Mouse (Mus musculus): ENCODE data around the gene Olfr464. TPM values are rescaled to one million over a fixed set of nuclear protein-coding genes. Genes with fewer than 3 reads are reported as not detected.

Gene Olfr464
- polyA plus RNA-seq, 1 experiment = not detected

DNA sequence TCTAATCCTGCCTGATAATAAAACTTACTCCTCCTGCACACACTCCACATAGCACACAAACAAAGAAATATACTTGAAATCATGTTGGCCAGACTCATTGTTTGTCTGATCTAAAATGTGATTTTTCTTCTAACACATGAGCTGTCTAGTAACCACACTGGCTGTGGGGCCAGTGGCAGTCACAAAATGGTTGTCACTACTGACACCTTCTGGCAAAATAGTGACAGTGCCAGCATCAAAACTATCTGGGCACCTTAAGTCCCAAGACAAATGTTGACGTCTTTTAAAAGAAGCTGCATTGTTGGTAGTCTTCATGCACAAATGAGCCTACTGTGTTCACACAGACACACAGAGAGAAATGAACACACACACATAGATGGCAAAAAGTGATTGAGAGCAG, 34.4 kb upstream of the Olfr464 start:
- Histone ChIP-seq H3K4me3 (ENCODE audit: low read depth, low read length) (no peak overlapping the region), H3K9ac (ENCODE audit: low read depth, poor library complexity, severe bottlenecking) (no peak overlapping the region)

DNA sequence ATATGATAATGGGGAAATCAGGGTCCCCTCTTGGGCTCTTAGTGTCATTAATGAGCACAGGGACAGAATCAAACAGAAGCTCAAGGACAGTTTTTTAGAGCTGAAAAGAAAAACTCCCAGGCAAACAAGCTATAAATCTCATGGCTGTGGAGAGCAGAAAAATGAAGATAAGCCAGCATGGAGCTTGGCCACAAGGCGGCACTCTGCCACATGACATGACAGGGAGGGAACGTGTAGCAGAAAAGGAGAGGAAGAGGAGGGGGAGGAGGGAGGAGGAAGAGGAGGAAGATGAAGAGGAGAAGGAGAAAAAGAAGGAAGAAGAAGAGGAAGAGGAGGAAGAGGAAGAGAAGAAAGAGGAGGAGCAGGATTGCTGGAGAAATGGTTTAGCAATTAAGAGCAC, 29.2 kb upstream of the Olfr464 start:
- TF ChIP-seq POLR2A (IDR thresholded peaks at IDR 0.05; ENCODE audit: insufficient read depth, low read length) (no peak), CTCF (IDR thresholded peaks at IDR 0.05; ENCODE audit: low read depth, low read length) (peak; percentile 72), EP300 (IDR thresholded peaks at IDR 0.05; ENCODE audit: insufficient read depth, low read depth, low read length) (no peak)
- Histone ChIP-seq H3K9ac (ENCODE audit: low read depth, poor library complexity, severe bottlenecking) (no peak overlapping the region), H3K4me1 (ENCODE audit: control insufficient read depth, insufficient read depth, low read length) (no peaks in the 10 kb centered on the region), H3K4me3 (ENCODE audit: low read depth, low read length) (no peak overlapping the region), H3K9me3 (replicated peaks; ENCODE audit: control insufficient read depth, insufficient read depth, low read length, poor library complexity, severe bottlenecking) (no peaks in the 10 kb centered on the region), H3K36me3 (ENCODE audit: control insufficient read depth, insufficient read depth, low read length, poor library complexity, severe bottlenecking) (no peaks in the 10 kb centered on the region), H3K27me3 (ENCODE audit: control insufficient read depth, insufficient read depth, low read length, poor library complexity, severe bottlenecking) (no peaks in the 10 kb centered on the region), H3K27ac (ENCODE audit: insufficient read depth, low read length) (no peak overlapping the region)

More for the DNA sequence above, 34.4 kb upstream of the Olfr464 start:
- H3K36me3 ChIP-seq (ENCODE audit: control insufficient read depth, insufficient read depth, low read length, poor library complexity, severe bottlenecking) = no peaks in the 10 kb centered on the region
- no peaks in the 10 kb centered on the region; the same call in 1 of the 2 replicates for H3K27me3 ChIP-seq (ENCODE audit: control insufficient read depth, insufficient read depth, low read length, poor library complexity, severe bottlenecking)
- H3K9me3 ChIP-seq (replicated peaks; ENCODE audit: control insufficient read depth, insufficient read depth, low read length, poor library complexity, severe bottlenecking) = no peaks in the 10 kb centered on the region
- no peaks in the 10 kb centered on the region for H3K4me1 ChIP-seq (ENCODE audit: control insufficient read depth, insufficient read depth, low read length)
- TF ChIP-seq POLR2A (IDR thresholded peaks at IDR 0.05; ENCODE audit: insufficient read depth, low read length) (no peak), EP300 (IDR thresholded peaks at IDR 0.05; ENCODE audit: insufficient read depth, low read depth, low read length) (no peak), CTCF (IDR thresholded peaks at IDR 0.05; ENCODE audit: low read depth, low read length) (no peak)
- H3K27ac ChIP-seq (ENCODE audit: insufficient read depth, low read length) = no peak overlapping the region

DNA sequence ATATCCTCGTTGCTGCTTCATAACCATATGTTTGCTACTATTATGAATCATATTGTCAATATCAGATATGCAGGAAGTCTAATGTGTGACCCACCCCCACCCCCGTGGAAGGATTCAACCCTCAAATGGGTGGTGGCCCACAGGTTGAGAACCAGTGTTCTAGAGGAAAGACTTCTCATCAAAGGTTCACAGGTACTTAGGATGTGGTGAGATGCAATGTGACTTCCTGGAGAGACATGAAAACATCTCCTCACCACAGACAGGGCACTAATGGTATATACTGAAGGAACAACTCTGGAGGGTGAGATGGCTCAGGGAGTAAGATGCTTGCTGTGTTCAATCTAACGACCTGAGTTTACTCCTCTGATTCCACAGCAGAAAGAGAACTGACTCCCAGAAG, 14.7 kb upstream of the Olfr464 start:
- Histone ChIP-seq H3K36me3 (ENCODE audit: control insufficient read depth, insufficient read depth, low read length, poor library complexity, severe bottlenecking) (no peaks in the 10 kb centered on the region), H3K27ac (ENCODE audit: insufficient read depth, low read length) (no peak overlapping the region), H3K4me1 (ENCODE audit: control insufficient read depth, insufficient read depth, low read length) (peaks cover 2% of the 10 kb centered on the region), H3K9ac (ENCODE audit: low read depth, poor library complexity, severe bottlenecking) (no peak overlapping the region), H3K9me3 (replicated peaks; ENCODE audit: control insufficient read depth, insufficient read depth, low read length, poor library complexity, severe bottlenecking) (no peaks in the 10 kb centered on the region), H3K4me3 (ENCODE audit: low read depth, low read length) (no peak overlapping the region), H3K27me3 (ENCODE audit: control insufficient read depth, insufficient read depth, low read length, poor library complexity, severe bottlenecking) (no peaks in the 10 kb centered on the region)
- TF ChIP-seq CTCF (IDR thresholded peaks at IDR 0.05; ENCODE audit: low read depth, low read length) (no peak), EP300 (IDR thresholded peaks at IDR 0.05; ENCODE audit: insufficient read depth, low read depth, low read length) (no peak), POLR2A (IDR thresholded peaks at IDR 0.05; ENCODE audit: insufficient read depth, low read length) (no peak)

DNA sequence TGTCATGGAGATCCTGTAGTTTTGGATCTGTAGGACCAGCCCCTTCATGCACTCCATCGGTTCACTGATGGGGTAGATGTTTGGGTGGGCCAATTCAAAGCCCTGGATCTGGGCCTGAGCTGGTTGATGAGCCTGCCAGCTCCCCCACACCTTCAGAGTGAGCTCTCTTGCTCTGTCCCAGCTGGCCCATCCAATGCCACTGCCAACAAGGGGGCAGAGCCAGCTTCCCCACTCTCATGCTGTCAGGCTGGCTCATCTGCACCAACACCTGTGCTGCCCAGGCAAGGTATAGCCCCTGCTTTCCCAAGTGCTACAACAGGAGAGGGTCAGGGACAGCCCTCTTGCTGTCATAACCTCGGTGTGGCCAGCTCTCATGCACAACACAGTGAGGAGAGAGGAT, 13.0 kb upstream of the Olfr464 start:
- H3K9me3 ChIP-seq (replicated peaks; ENCODE audit: control insufficient read depth, insufficient read depth, low read length, poor library complexity, severe bottlenecking) = no peaks in the 10 kb centered on the region
- TF ChIP-seq EP300 (IDR thresholded peaks at IDR 0.05; ENCODE audit: insufficient read depth, low read depth, low read length) (no peak), CTCF (IDR thresholded peaks at IDR 0.05; ENCODE audit: low read depth, low read length) (no peak), POLR2A (IDR thresholded peaks at IDR 0.05; ENCODE audit: insufficient read depth, low read length) (no peak)

DNA sequence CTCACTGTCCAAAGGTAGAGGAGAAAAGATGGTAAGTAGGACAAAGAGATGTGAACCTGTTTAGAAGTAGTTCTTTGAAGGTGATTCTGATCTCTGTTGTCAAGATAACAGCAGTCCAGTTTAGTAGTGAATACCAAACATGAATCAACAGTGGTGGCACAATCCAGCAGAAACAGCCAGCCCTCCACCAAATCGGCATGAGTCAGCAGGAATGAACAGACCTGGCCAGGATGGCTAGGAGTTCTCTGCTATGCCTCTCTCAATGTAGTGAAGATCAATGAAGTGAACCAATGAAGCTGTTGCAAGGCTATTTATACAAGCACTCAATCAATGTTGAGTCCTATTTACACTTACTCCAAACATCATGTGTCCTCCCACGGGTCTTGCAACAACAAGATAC, 9.6 kb upstream of the Olfr464 start:
- Histone ChIP-seq H3K9me3 (replicated peaks; ENCODE audit: control insufficient read depth, insufficient read depth, low read length, poor library complexity, severe bottlenecking) (no peaks in the 10 kb centered on the region), H3K27ac (ENCODE audit: insufficient read depth, low read length) (no peak overlapping the region), H3K4me1 (ENCODE audit: control insufficient read depth, insufficient read depth, low read length) (no peaks in the 10 kb centered on the region), H3K9ac (ENCODE audit: low read depth, poor library complexity, severe bottlenecking) (no peak overlapping the region), H3K36me3 (ENCODE audit: control insufficient read depth, insufficient read depth, low read length, poor library complexity, severe bottlenecking) (no peaks in the 10 kb centered on the region), H3K27me3 (ENCODE audit: control insufficient read depth, insufficient read depth, low read length, poor library complexity, severe bottlenecking) (no peaks in the 10 kb centered on the region), H3K4me3 (ENCODE audit: low read depth, low read length) (no peak overlapping the region)
- no peak for TF ChIP-seq CTCF (IDR thresholded peaks at IDR 0.05; ENCODE audit: low read depth, low read length)
- no peak for TF ChIP-seq POLR2A (IDR thresholded peaks at IDR 0.05; ENCODE audit: insufficient read depth, low read length)
- TF ChIP-seq EP300 (IDR thresholded peaks at IDR 0.05; ENCODE audit: insufficient read depth, low read depth, low read length) = no peak

More for the DNA sequence above, 13.0 kb upstream of the Olfr464 start:
- Histone ChIP-seq H3K4me3 (ENCODE audit: low read depth, low read length) (no peak overlapping the region), H3K9ac (ENCODE audit: low read depth, poor library complexity, severe bottlenecking) (no peak overlapping the region), H3K27ac (ENCODE audit: insufficient read depth, low read length) (no peak overlapping the region), H3K36me3 (ENCODE audit: control insufficient read depth, insufficient read depth, low read length, poor library complexity, severe bottlenecking) (no peaks in the 10 kb centered on the region), H3K27me3 (ENCODE audit: control insufficient read depth, insufficient read depth, low read length, poor library complexity, severe bottlenecking) (no peaks in the 10 kb centered on the region), H3K4me1 (ENCODE audit: control insufficient read depth, insufficient read depth, low read length) (peaks cover 2% of the 10 kb centered on the region)

DNA sequence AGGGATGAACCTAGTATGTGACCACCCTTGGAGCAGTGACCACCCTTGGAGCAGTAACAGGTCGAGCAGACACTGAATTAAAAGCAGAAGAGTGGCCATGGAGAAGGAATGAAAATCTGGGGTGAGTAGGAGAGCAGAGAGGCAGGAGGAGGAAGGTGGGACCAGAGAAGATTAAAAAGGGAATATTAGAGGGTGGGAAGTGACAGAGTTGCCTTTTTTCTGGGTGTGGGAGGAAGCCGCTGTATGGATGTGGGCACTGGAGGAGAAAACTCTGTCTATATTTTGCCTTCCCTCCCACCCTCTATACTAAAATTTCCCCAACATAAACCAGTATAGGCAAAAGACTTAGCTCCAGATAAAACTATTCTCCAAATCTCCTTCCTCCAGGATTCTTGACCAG, 466 bp downstream of the Olfr464 start:
- no peak for TF ChIP-seq POLR2A (IDR thresholded peaks at IDR 0.05; ENCODE audit: insufficient read depth, low read length)
- TF ChIP-seq CTCF (IDR thresholded peaks at IDR 0.05; ENCODE audit: low read depth, low read length) = no peak
- no peak for TF ChIP-seq EP300 (IDR thresholded peaks at IDR 0.05; ENCODE audit: insufficient read depth, low read depth, low read length)
- H3K9me3 ChIP-seq (replicated peaks; ENCODE audit: control insufficient read depth, insufficient read depth, low read length, poor library complexity, severe bottlenecking) = no peaks in the 10 kb centered on the region
- no peaks in the 10 kb centered on the region for H3K36me3 ChIP-seq (ENCODE audit: control insufficient read depth, insufficient read depth, low read length, poor library complexity, severe bottlenecking)
- H3K27me3 ChIP-seq (ENCODE audit: control insufficient read depth, insufficient read depth, low read length, poor library complexity, severe bottlenecking) = no peaks in the 10 kb centered on the region
- no peaks in the 10 kb centered on the region for H3K4me1 ChIP-seq (ENCODE audit: control insufficient read depth, insufficient read depth, low read length)
- no peak overlapping the region for H3K9ac ChIP-seq (ENCODE audit: low read depth, poor library complexity, severe bottlenecking)
- no peak overlapping the region for H3K27ac ChIP-seq (ENCODE audit: insufficient read depth, low read length)
- H3K4me3 ChIP-seq (ENCODE audit: low read depth, low read length) = no peak overlapping the region

All from ES-Bruce4 (cell line).